Mouse (Mus musculus): ENCODE measurements around the gene Ddn. TPM values are rescaled to one million over a fixed set of nuclear protein-coding genes. Genes with fewer than 3 reads are reported as not detected.

Gene Ddn
- total RNA-seq, 1 experiment from 2014 or later = not detected

DNA sequence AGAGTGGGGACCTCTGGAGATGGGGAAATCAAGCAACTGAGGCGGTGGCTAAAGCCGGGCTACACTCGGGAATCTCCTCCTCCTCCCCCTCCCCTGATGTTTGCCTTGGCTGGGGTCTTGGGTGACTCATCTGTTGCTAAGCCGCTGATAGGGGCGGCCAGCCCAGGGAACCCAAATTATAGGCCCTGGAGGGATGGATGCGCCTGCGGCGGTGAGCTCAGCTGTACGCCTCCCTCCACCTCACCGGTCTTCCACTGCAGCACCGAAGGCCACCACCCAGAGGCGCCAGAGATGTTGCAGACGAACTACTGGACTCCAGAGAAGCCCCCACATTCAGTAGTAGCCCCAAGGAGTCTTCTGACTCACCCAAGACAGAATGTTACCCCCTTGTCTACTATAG, 28.7 kb downstream of the Ddn start:
- ATAC-seq (replicated peaks; ENCODE audit: insufficient number of reproducible peaks, low FRiP score, low TSS enrichment, poor library complexity, severe bottlenecking) = no peak

DNA sequence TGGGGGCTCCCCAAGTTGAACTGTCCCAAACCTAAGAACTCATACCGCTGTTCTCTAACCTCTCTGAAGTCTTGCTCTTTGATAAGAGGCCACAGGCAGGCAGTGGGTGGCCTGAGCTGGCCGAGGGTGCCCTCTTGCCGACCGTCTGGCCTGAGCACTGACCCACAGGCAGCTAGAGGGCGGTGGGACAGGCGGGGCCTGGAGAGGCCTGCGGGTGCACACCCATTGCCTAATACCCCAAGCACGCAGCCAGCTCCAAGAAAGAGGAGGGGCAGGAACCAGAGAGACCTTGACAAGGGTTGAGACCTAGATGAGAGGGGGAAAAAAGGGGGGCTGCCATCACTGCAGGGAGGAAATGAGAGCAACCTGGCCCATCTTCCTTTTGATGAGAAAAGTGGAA, 29.2 kb downstream of the Ddn start:
- no peak for ATAC-seq (replicated peaks; ENCODE audit: insufficient number of reproducible peaks, low FRiP score, low TSS enrichment, poor library complexity, severe bottlenecking)

DNA sequence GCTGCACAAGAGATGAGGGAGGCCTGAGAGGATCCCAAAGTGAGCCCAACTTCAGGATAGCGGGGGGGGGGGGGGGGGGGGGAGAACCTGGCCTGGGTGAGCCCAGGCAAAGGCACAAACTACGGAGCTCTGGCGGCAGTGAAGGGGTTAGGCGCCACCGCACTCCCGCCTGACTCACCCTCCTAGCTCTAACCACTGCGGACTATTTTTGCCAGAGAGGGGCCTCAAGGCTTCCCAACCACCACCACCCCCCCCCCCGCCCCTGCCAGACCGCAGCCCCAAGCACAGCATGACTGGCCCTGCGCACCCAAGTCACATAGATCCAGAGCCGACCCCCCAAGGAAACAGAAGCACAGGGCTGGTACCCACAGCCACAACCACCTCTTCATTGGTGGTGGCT, 30.5 kb downstream of the Ddn start:
- no peak for ATAC-seq (replicated peaks; ENCODE audit: insufficient number of reproducible peaks, low FRiP score, low TSS enrichment, poor library complexity, severe bottlenecking)

DNA sequence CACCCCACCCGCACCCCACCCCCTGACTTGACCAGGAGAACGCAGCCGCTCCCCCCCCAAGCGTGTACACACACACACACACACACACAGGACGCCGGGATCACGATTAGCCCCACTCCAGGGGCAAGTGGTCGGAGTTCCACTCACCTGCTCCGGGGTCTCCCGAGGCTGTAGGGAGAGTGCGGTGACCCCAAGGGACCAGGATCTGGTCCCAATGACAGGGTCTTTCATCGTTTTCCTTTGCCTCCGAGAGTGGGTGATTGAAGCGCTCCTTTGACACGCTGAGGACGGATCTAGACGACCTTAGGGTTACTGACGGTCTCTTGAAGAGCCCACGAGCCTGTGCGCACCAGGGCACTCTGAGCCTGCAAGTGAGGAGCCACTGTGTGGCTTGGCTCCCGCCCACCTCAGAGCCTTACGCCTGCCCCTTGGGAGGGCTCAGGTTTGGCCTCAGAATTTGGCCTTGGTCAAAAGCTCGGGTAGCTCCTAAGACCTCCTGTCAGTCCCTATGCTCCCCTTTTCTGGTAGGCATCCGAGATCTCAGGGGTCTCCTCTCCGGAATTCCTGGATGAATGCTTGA, 31.0 kb downstream of the Ddn start:
- no peak for ATAC-seq (replicated peaks; ENCODE audit: insufficient number of reproducible peaks, low FRiP score, low TSS enrichment, poor library complexity, severe bottlenecking)

DNA sequence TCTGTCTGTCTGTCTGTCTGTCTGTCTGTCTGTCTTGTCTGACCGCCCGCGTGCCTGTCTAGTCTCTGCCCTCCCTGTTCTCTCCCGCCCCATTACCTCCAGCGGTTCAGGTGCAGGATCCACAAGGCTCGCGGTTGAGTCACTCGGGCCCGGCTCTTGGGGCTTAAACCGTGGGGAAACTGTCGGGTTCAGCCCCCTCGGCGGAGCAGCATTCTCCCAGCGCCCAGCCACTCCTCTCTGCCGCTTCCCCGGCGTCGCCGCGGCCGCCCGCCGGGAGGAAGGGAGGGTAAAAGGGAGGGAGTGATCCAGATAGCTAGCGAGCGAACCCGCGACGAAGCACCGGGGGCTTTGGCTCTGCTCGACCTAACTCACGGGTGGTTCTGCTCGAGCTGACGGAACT, 31.5 kb downstream of the Ddn start, which contains the start of gene Wnt10b:
Gene Wnt10b (minus strand): TSS at position 389 of the 400 bp plus-strand sequence.
- ATAC-seq (replicated peaks; ENCODE audit: insufficient number of reproducible peaks, low FRiP score, low TSS enrichment, poor library complexity, severe bottlenecking) = no peak

DNA sequence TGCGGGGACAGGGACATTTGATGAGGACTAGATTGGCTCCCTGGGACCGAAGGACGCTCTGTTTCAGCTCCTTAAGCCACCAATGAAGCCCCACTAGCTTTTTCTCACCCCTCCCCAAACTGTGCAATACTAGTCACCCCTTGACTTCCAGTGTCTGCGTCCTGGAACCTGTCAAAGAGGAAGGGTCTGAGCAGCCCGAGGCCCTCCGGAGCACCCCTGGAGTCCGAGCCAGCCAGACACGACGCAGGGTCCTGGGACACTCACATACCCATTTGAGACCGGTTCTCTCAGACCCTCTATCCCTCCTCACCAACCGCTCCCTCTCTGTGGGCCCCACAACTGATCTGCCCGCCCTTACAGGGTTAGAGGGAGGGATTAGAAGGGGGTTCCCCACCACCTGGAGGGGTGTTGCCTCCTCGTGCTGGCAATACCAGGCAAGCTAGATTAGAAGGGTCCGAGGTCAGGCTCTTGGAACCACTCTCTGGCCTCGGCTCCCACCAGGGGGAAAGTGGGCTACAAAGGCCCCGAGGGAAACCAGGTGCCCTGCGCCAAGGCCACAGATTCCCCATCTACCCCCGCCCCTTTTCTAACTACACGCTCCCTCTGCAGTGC, 32.2 kb downstream of the Ddn start:
- ATAC-seq (replicated peaks; ENCODE audit: insufficient number of reproducible peaks, low FRiP score, low TSS enrichment, poor library complexity, severe bottlenecking) = no peak

DNA sequence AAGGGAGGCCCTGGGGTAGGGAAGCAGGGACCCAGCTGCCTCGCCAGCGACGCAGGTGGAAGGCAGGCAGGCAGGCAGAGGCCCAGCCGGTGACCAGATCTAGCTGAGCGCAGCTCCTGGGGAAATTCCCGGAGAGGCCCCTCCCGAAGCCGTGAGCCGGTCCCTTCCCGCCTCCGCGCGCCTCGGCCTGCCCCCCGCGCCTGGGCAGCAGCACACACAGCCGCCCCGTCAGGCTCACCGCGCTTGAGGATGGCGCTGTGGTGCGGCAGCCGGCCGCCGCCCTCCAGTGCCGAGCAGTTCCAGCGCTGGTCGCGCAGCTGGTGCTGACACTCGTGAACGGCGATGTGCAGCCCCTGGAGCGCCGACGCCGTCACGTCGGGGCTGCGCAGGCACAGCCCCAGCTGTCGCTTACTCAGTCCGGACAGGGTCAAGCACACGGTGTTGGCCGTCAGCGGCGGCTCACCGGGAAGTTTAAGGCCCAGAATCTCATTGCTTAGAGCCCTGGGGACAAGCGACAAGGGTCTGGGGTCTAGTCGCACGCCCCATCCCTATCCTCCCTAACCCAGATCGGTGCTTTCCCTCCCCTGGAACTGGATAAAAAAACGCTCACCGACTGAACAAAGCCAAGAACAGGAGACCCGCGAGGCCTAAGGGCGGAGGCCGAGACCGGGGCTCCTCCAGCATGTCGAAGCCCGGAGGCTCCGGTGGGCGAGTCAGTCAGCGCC, 32.8 kb downstream of the Ddn start:
- no peak for ATAC-seq (replicated peaks; ENCODE audit: insufficient number of reproducible peaks, low FRiP score, low TSS enrichment, poor library complexity, severe bottlenecking)

DNA sequence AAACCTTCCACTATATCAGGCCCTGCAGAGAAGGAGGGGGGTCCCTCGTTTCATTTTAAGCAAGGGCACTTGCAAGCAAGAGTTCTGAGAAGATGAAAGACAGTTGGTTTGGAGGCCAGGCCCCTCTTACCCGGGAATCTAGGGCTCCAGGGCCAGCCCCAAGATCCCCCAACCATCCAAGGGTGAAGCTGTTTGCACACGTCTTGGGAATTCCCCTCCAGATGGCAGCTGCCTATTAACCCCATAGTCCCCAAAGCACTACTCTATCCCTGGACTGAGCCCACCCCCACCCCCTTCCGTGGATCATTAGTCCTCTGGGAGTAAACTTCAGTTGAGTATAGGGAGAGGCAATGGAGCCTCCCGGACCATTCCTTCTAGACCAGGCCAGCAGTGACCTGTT, 33.8 kb downstream of the Ddn start:
- ATAC-seq (replicated peaks; ENCODE audit: insufficient number of reproducible peaks, low FRiP score, low TSS enrichment, poor library complexity, severe bottlenecking) = no peak

DNA sequence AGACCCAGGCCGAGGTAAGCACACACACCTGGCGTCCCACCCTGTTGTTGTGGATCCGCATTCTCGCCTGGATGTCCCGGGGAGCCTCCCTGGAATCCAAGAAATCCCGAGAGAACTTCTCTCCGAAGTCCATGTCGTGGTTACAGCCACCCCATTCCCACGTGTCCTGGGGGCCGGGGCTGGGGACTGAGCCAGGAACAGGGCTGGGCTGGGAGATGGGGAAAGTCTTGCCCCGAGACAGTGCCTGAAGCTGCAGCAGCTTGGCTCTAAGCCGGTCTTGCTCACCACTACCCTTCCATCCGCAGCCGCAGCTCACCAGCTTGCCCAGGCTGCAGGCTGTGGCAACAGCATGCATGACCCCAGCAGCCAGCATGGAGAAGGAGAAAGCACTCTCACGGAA, 35.2 kb downstream of the Ddn start:
- ATAC-seq (replicated peaks; ENCODE audit: insufficient number of reproducible peaks, low FRiP score, low TSS enrichment, poor library complexity, severe bottlenecking) = no peak

DNA sequence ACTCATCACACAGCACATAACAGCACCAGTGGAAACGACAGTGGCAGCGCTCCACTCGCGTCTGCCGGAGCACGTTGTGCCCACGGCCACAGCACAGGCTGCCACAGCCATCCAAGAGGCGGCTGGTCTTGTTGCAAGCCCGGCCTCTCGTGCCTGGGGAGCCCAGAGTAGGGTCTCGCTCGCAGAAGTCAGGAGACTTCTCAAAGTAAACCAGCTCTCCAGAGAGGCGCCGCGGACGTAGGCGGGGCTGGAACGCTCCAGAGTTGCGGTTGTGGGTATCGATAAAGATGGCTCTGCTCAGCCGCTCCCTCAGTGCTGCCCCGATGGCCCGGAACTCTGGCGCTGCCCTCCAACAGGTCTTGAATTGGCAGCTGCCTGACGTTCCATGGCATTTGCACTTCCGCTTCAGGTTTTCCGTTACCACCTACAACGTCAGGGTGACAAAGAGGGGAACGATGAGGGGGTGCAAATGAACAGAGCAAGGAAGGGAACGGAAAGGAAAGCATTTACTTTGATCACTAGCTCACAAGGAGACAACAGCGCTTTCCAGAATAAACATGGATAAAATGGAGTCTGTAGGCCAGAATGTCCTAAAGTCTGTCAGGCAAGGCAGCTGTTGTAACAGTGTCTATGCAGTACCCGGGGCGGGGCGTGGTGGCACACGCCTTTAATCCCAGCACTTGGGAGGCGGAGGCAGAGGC, 36.6 kb downstream of the Ddn start:
- peak; percentile 38 for ATAC-seq (replicated peaks; ENCODE audit: insufficient number of reproducible peaks, low FRiP score, low TSS enrichment, poor library complexity, severe bottlenecking)

DNA sequence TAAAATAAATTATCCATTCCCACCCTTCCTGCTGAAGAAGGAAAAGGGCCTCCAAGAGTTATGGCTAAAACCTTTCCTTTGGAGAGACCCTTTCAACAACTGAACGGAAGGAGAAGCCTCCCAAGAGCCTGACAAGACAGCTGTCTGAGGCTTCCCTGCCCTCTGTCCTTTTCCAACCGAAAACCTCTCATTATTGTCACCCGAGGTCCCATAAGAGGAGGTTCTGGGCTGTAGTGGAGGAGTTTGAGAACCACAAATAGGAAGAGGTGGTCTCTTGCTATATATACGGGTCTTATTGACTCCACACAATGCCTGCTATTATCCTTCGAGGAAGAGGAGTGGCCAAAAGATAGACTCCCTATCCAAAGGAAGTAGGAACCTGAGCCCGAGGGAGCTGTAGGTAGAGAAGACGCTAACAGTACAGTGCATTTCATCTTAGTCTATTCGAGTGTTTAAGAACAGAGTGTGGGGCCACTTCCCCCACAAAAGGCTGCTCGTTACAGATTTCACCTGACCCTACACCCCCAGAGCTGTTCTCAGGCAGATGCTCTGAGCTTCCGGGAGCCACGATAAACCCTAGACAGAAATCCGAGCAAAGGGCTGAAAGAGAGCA, 37.4 kb downstream of the Ddn start:
- no peak for ATAC-seq (replicated peaks; ENCODE audit: insufficient number of reproducible peaks, low FRiP score, low TSS enrichment, poor library complexity, severe bottlenecking)

DNA sequence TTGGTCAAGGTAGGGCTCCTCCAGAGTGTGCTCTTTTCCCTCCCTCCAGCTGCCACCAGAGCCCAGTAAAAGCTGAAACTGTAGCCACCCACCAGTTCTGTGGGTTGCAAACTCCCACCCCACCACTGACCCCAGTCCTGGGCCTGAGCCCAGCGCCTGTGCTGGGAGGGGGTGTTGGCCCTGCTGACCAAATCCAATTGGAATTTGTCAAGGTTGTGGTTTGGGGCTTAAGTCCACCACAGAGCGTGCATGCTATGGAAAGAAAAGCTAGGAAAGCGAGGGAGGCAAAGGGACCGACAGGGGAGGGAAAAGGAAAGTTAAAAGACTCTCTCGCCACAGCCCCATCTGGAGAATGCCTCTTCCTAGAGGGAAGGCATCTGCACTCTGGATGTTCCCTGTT, 41.0 kb downstream of the Ddn start:
- ATAC-seq (replicated peaks; ENCODE audit: insufficient number of reproducible peaks, low FRiP score, low TSS enrichment, poor library complexity, severe bottlenecking) = no peak

DNA sequence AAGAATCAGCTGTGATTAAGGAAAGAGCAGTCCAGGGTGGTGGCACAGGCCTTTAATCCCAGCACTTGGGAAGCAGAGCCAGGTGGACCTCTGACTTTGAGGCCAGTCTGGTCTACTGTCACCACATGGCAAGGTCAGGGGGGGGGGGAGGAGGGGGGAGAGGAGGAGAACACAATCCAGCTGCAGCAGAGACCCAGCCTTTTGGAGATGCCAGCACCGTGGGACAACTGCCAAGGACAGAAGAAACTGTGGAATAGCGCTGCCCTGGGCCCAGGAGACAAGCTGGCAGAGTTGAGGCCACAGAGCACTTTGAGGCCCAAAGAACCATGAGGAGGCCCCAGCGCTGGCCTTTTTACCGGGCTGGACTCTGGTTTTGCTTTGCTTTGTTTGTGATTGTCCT, 43.4 kb downstream of the Ddn start:
- no peak for ATAC-seq (replicated peaks; ENCODE audit: insufficient number of reproducible peaks, low FRiP score, low TSS enrichment, poor library complexity, severe bottlenecking)

DNA sequence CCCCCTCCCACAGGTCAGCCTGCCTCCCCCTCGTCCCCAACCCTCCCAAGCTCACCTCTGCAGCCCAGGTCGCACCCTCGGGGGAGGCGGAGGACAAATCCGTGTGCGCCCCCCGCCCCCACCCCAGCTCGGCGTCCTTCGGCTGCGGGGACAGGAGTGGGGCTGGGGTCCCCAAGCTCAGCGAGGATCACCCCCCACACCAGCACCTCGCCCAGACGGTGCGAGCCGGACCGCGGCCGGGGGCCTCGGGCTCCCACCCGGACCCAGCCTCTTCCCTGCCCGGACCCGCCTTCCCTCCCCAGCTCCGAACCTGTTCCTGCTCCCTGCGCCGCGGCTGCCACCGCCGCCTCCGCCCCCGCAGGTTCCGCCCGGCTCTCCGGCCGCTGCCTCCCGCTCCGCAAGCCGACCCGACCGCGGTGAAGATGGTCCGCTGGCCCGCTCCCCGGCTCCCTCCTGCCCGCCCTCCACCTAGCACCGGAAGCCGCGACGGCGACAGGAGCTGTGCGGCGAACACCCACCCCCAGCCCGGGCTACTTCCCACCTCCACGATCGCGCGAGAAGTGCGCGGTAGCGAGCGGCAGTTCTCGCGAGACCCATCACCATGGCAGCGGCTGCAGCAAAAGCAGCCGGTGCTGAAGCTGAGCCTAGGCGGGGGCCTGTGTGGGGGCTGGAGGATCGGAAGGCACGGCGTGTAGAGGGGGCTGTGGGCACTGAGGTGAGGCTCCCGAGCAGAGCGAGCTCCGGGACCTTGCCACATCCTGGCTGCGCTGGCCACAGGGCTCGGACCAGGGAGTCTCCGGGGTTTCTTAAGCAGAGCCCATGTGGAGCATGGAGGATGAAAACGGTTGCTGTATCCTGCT, 46.4 kb downstream of the Ddn start, which contains the start of gene Arf3:
Gene Arf3 (minus strand): TSS at position 545 of the 860 bp plus-strand sequence.
- peak; percentile 94 for ATAC-seq (replicated peaks; ENCODE audit: insufficient number of reproducible peaks, low FRiP score, low TSS enrichment, poor library complexity, severe bottlenecking)

DNA sequence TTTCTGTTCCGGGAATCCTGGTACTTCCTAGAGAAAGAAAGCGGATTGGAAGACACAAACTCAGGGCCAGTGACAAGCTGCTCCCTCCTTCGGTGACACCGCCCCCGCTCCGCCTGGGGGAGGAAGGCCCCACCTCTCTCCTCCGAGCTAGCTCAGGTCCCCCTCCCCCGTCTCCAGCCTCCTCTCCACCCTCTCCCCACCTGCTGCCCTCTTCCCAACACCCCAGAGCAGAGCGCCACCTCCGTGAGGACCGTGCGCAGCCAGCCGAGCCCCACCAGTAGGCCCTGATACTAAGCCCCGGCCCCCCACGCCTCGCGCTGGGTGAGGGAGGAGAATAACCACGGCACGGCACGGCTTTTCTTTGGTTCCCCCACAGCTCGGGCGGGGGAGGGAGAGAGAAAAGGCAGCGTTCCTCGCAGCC, 47.1 kb downstream of the Ddn start:
- peak; percentile 23; the same call in 1 of the 2 replicates for ATAC-seq (replicated peaks; ENCODE audit: insufficient number of reproducible peaks, low FRiP score, low TSS enrichment, poor library complexity, severe bottlenecking)

DNA sequence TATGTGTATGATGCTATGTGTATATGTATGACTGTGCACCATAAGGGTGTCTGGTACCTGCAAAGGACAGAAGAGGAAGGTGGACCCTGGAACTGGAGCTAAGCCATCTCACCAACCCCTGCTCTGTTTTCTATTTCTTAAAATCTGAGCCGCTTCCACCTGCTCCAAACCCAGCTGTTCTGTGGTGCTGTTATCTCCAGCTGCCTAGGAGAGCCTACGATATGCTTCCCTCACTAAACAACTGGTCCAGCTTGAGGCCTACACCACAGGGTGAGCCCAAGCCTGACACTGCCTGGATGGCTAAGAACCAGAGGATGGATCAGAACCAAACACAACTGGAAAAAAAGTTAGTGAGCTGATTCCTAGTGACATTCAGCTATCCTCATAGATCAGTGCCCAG, 55.2 kb downstream of the Ddn start:
- ATAC-seq (replicated peaks; ENCODE audit: insufficient number of reproducible peaks, low FRiP score, low TSS enrichment, poor library complexity, severe bottlenecking) = no peak
